Mouse (Mus musculus) C2C12 (cell line): ENCODE results near the gene Tuba3a. TPM values are rescaled to one million over a fixed set of nuclear protein-coding genes. Genes with fewer than 3 reads are reported as not detected.

Source experiments
- H3K27me3 ChIP-seq: one replicate; pipeline ENCODE4 v1.6.1; 2011; ENCODE audit not compliant: control insufficient read depth, insufficient read depth, insufficient read length
- H3K36me3 ChIP-seq: one replicate; pipeline ENCODE4 v1.6.1; 2011; ENCODE audit not compliant: control insufficient read depth, insufficient read depth
- H3K4me3 ChIP-seq: one replicate; pipeline ENCODE4 v1.5.1; 2011; ENCODE audit warnings: mild to moderate bottlenecking, control low read depth; ENCODE audit not compliant: poor library complexity, insufficient read depth, severe bottlenecking
- H3K79me2 ChIP-seq: one replicate; pipeline ENCODE4 v1.6.1; 2011; ENCODE audit not compliant: control insufficient read depth, insufficient read depth
- H3K79me3 ChIP-seq: one replicate; pipeline ENCODE4 v1.6.1; 2011; ENCODE audit warnings: low read depth, control low read depth
- H3ac ChIP-seq: one replicate; pipeline ENCODE3; 2011; ENCODE audit warnings: low read depth; ENCODE audit not compliant: control insufficient read depth, insufficient read length
- CEBPB ChIP-seq: IDR thresholded peaks from one replicate; pipeline ENCODE4 v1.6.1; 2011; ENCODE audit warnings: low read depth, mild to moderate bottlenecking, control low read depth, moderate library complexity
- CTCF ChIP-seq: IDR thresholded peaks from one replicate; pipeline ENCODE4 v1.5.1; 2011; ENCODE audit not compliant: control insufficient read depth, insufficient read depth, insufficient read length
- FOSL1 ChIP-seq: IDR thresholded peaks from one replicate; pipeline ENCODE4 v1.8.0; 2011; ENCODE audit warnings: mild to moderate bottlenecking, low read length; ENCODE audit not compliant: poor library complexity, insufficient read depth, severe bottlenecking
- MAX ChIP-seq: IDR thresholded peaks from one replicate; pipeline ENCODE4 v1.6.1; 2011; ENCODE audit warnings: mild to moderate bottlenecking, control low read depth
- MYOD1 ChIP-seq: IDR thresholded peaks from one replicate; pipeline ENCODE4 v1.6.1; 2011; ENCODE audit warnings: low read depth; ENCODE audit not compliant: control insufficient read depth, insufficient read length
- MYOG ChIP-seq: IDR thresholded peaks from one replicate; pipeline ENCODE4 v1.6.1; 2011; ENCODE audit not compliant: control insufficient read depth, insufficient read length; ENCODE audit errors: extremely low read depth
- USF1 ChIP-seq: IDR thresholded peaks from one replicate; pipeline ENCODE4 v1.6.1; 2011; ENCODE audit warnings: low read depth, mild to moderate bottlenecking, control low read depth, moderate library complexity
- polyA plus RNA-seq: library from polyadenylated mRNA; unstranded; fragments of >200 nt; fragmentation: generic; extraction: Trizol; gene quantifications from one replicate; pipeline ENCODE4 v1.2.1, GENCODE M21; 2012; ENCODE audit warnings: missing spikeins

Tuba3a gene
- polyA plus RNA-seq, 1 experiment = 0.05 TPM

- Histone ChIP-seq H3ac (no peak overlapping the region), H3K27me3 (no peaks in the 10 kb centered on the region), H3K36me3 (peaks cover 8% of the 10 kb centered on the region), H3K4me3 (no peak overlapping the region), H3K79me3 (no peaks in the 10 kb centered on the region), H3K79me2 (no peaks in the 10 kb centered on the region)
- no peak for TF ChIP-seq FOSL1
These were observed 17.4 kb upstream of the Tuba3a start for GRCm38 (mm10) chr6:125303242-125303641.

DNA sequence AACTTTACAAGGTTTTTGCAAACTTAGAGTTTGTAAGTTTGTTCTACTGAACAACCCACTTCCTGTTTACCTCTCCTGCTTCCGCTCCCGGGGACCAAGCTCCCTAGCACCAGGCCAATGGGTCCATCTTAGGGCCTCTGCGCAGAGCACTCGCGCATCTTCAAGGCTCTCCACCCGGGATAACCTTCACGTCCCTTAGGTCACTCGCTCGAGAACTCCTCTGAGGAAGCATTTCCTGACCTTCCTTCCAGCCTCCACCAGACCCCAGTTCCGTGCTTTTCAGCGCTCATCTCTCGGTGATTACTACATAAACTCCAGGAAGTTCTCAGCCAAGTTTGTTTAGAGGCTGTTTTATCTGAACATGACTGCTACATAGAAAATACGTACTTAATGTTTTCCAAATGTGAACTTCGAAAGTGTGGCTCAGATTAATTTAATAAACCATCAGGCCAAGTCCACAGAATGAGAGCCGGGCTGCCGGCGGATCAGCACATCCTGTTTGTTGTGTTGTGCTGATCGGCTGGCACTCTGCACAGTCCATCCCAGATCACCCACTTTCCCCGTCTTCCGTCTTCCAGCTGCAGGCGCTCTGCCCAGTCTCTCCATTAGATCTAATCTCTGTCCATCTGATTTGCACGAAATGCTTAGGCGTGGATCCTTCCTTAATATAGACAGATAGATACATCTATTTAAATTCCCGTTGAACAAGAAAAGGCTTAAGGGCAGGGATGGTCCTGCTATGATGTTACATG is 16.6 kb upstream of the Tuba3a start:
- Histone ChIP-seq H3ac (no peak overlapping the region), H3K36me3 (peaks cover 8% of the 10 kb centered on the region), H3K79me2 (no peaks in the 10 kb centered on the region), H3K79me3 (no peaks in the 10 kb centered on the region), H3K4me3 (no peak overlapping the region), H3K27me3 (no peaks in the 10 kb centered on the region)
- TF ChIP-seq MYOD1 (no peak), CTCF (no peak), CEBPB (no peak), MYOG (no peak), USF1 (no peak), FOSL1 (no peak), MAX (no peak)

DNA sequence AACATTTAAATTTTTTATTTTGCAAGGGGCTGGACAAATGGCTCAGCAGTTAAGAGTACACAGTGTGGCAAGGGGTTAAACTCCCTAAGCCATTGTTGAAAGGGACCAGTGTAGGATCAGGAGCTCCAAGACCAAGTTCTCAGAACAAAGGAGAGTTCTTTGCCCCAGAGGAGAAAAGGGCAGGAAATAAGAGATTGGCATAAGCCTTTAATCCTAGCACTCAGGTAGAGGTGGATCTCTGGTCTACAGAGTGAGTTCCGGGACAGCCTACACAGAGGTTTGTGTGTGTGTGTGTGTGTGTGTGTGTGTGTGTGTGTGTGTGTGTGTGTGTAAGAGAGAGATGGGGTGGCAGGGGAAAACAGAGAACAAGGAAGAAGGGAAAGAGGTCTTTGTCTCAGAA is 15.1 kb upstream of the Tuba3a start:
- Histone ChIP-seq H3K4me3 (no peak overlapping the region), H3ac (no peak overlapping the region), H3K79me3 (no peaks in the 10 kb centered on the region), H3K79me2 (no peaks in the 10 kb centered on the region), H3K36me3 (no peaks in the 10 kb centered on the region), H3K27me3 (no peaks in the 10 kb centered on the region)
- no peak for TF ChIP-seq CEBPB

DNA sequence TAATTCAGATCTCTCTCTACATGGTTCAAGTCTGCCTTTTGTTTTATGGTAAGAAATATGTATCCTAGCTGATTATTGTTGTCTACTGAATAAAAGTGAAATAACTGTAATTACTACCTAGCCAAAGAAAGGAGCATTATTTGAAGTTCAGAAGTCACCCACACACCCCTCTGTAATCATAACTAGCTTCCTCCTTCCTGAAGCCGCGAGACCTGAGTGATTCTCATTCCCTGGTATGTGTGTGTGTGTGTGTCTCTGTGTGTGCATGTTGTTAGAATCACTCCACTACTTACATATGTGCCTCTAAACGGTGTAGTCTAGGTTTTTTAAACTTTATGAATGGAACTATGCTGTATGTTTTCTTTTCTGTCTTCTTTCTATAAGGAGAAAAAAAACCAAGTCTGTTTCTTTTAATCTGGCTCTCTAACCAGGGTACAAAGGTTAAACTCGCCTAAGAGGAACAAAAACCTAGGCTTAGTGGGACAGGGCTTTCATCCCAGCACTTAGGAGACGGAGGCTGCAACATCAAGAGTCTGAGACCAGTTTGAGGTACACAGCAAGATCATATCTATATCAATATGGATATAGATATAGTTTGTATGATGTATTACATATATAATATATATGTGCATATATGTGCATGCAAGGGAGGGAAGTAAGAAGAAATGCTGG is 11.4 kb upstream of the Tuba3a start:
- H3K36me3 ChIP-seq = no peaks in the 10 kb centered on the region

DNA sequence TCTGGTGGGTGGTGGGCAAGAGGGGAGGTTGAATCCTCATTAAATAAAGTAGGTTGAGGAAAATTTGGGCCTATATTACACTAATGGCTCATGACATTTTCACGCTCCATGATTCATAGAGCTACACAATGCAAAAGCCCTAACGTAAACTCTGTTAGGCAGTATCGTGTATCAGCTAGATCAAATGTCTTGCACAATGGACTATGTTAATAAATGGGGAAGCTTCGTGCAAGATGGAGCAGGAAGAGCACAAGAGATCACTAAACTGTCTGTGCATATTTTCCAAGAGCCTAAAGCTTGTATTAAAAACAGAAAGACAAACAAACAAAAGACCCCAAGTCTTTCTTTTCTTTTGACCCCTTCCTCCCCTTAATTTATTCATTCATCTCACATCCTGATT is 8.2 kb upstream of the Tuba3a start:
- Histone ChIP-seq H3K4me3 (no peak overlapping the region), H3K79me3 (no peaks in the 10 kb centered on the region), H3ac (no peak overlapping the region), H3K36me3 (no peaks in the 10 kb centered on the region), H3K27me3 (no peaks in the 10 kb centered on the region), H3K79me2 (no peaks in the 10 kb centered on the region)
- TF ChIP-seq MYOD1 (no peak), CEBPB (no peak), MYOG (no peak), FOSL1 (no peak), MAX (no peak)

More for the DNA sequence above, 11.4 kb upstream of the Tuba3a start:
- Histone ChIP-seq H3K27me3 (no peaks in the 10 kb centered on the region), H3ac (no peak overlapping the region), H3K79me3 (no peaks in the 10 kb centered on the region), H3K79me2 (no peaks in the 10 kb centered on the region), H3K4me3 (no peak overlapping the region)
- TF ChIP-seq MYOD1 (no peak), MAX (no peak), MYOG (no peak), CTCF (no peak), FOSL1 (no peak), USF1 (no peak), CEBPB (no peak)

- TF ChIP-seq MYOG (no peak), MAX (no peak), USF1 (no peak), CTCF (no peak), FOSL1 (no peak), MYOD1 (no peak), CEBPB (no peak)
- Histone ChIP-seq H3K36me3 (no peaks in the 10 kb centered on the region), H3K4me3 (no peak overlapping the region), H3K79me3 (no peaks in the 10 kb centered on the region), H3ac (no peak overlapping the region), H3K79me2 (no peaks in the 10 kb centered on the region), H3K27me3 (peaks cover 3% of the 10 kb centered on the region)
These were observed 6.4 kb upstream of the Tuba3a start for GRCm38 (mm10) chr6:125292256-125292655.
